ENCODE assay signal across 16 mouse cellular contexts in genomic region chr6:111559459-111559858, GRCm38 (mm10).
DNase-seq lines count a peak whose midpoint lies in the region; ATAC-seq and TF ChIP-seq lines count a peak whose summit lies in the region.
"Had no signal": no experiment of that assay in that cellular context is flagged by ENCODE, and none has a peak within 500 bp of the region (broad histone marks: within the 10 kb centered on the region; RNA-seq: fewer than 3 reads in every experiment).

No protein-coding gene starts in this region.

- WGBS in forebrain, embryonic 11.5 days: 70% methylated on average over 3 of the region's 3 CpGs
- 75% methylated on average over 3 of the region's 3 CpGs for WGBS in forebrain, embryonic 12.5 days

- peak; percentile 33; the same call in 1 of the 2 replicates for ATAC-seq in forebrain, embryonic 11.5 days (replicated peaks; ENCODE audit: low FRiP score)
- no peak for ATAC-seq in forebrain, embryonic 12.5 days (ENCODE audit: low FRiP score)

- H3K4me2 ChIP-seq in forebrain, embryonic 11.5 days (ENCODE audit: low read depth, low read length, severe bottlenecking): no peak overlapping the region
- H3K4me2 ChIP-seq in forebrain, embryonic 12.5 days: no peak overlapping the region
- H3K4me2 ChIP-seq: hindbrain, embryonic 13.5 days; liver, embryonic 15.5 days had no signal

- no peak for TF ChIP-seq POLR2A in testis, adult 2 months (IDR thresholded peaks at IDR 0.05; ENCODE audit: control insufficient read depth, low read depth, low read length)

- H3K9ac ChIP-seq in forebrain, embryonic 11.5 days (ENCODE audit: low read length): no peak overlapping the region
- H3K9ac ChIP-seq in forebrain, embryonic 12.5 days: no peak overlapping the region
- H3K9ac ChIP-seq: hindbrain, embryonic 13.5 days; liver, embryonic 15.5 days had no signal

- no peaks in the 10 kb centered on the region for H3K36me3 ChIP-seq in forebrain, embryonic 11.5 days (ENCODE audit: control insufficient read depth, insufficient read depth, low read length)
- no peaks in the 10 kb centered on the region for H3K36me3 ChIP-seq in forebrain, embryonic 12.5 days (replicated peaks)
- no peaks in the 10 kb centered on the region for H3K36me3 ChIP-seq in testis, adult 2 months (ENCODE audit: control insufficient read depth, insufficient read depth, low read length)
- H3K36me3 ChIP-seq: hindbrain, embryonic 13.5 days; liver, embryonic 15.5 days had no signal

- DNase-seq in forebrain, embryonic 11.5 days (ENCODE audit: low spot score): no peak
- DNase-seq in layer of hippocampus, adult 2 months (ENCODE audit: low spot score in 2 of 2): no peak
- DNase-seq in layer of hippocampus, adult 8-10 months (ENCODE audit: low spot score in 2 of 2): no peak
- no peak for DNase-seq in testis, postnatal 10 days (ENCODE audit: low spot score)
- DNase-seq in right cerebral cortex, adult 18-20 months: no peak
- no peak for DNase-seq in heart, postnatal 36 days
- DNase-seq: cerebellum, adult 11-12 months; gastrocnemius, postnatal 14 days; lung, postnatal 14 days; thymus, postnatal 25 days had no signal

- TF ChIP-seq CTCF in layer of hippocampus, adult 2 months (conservative IDR thresholded peaks at IDR 0.05): peak; percentile 62
- peak; percentile 62; the same call in 1 of the 2 replicates for TF ChIP-seq CTCF in testis, adult 2 months (IDR thresholded peaks at IDR 0.05; ENCODE audit: control insufficient read depth, insufficient read depth, insufficient replicate concordance, low read depth, low read length)

- H3K9me3 ChIP-seq in forebrain, embryonic 11.5 days (ENCODE audit: control insufficient read depth, low read length): no peaks in the 10 kb centered on the region
- no peaks in the 10 kb centered on the region for H3K9me3 ChIP-seq in forebrain, embryonic 12.5 days
- H3K9me3 ChIP-seq: hindbrain, embryonic 13.5 days; liver, embryonic 15.5 days had no signal

- intact Hi-C loops in heart, postnatal 36 days (cut with DNase I): no loop called here

- H3K4me3 ChIP-seq in forebrain, embryonic 11.5 days (ENCODE audit: low read depth, low read length): no peak overlapping the region
- no peak overlapping the region for H3K4me3 ChIP-seq in forebrain, embryonic 12.5 days (replicated peaks)
- no peak overlapping the region for H3K4me3 ChIP-seq in layer of hippocampus, adult 2 months
- H3K4me3 ChIP-seq in testis, adult 2 months (ENCODE audit: control insufficient read depth, low read depth, low read length): no peak overlapping the region
- H3K4me3 ChIP-seq: erythroblast, embryonic 14.5 days; hindbrain, embryonic 13.5 days; liver, embryonic 15.5 days had no signal

- no peak overlapping the region for H3K27ac ChIP-seq in forebrain, embryonic 11.5 days (ENCODE audit: low read depth, low read length)
- H3K27ac ChIP-seq in forebrain, embryonic 12.5 days: no peak overlapping the region
- H3K27ac ChIP-seq in layer of hippocampus, adult 2 months: no peak overlapping the region
- H3K27ac ChIP-seq in testis, adult 2 months (ENCODE audit: control insufficient read depth, insufficient read depth, low read depth, low read length): no peak overlapping the region
- H3K27ac ChIP-seq: hindbrain, embryonic 13.5 days; liver, embryonic 15.5 days had no signal

- no peaks in the 10 kb centered on the region for H3K27me3 ChIP-seq in forebrain, embryonic 11.5 days (ENCODE audit: control insufficient read depth, insufficient read depth, low read length)
- no peaks in the 10 kb centered on the region for H3K27me3 ChIP-seq in forebrain, embryonic 12.5 days
- H3K27me3 ChIP-seq in testis, adult 2 months (ENCODE audit: control insufficient read depth, insufficient read depth, low read length): no peaks in the 10 kb centered on the region
- H3K27me3 ChIP-seq: CH12.LX; hindbrain, embryonic 13.5 days; liver, embryonic 15.5 days had no signal

- no peaks in the 10 kb centered on the region for H3K4me1 ChIP-seq in forebrain, embryonic 11.5 days (replicated peaks; ENCODE audit: control insufficient read depth, insufficient read depth, low read length)
- no peaks in the 10 kb centered on the region for H3K4me1 ChIP-seq in forebrain, embryonic 12.5 days
- no peaks in the 10 kb centered on the region for H3K4me1 ChIP-seq in testis, adult 2 months (ENCODE audit: control insufficient read depth, insufficient read depth, low read length)
- H3K4me1 ChIP-seq: hindbrain, embryonic 13.5 days; liver, embryonic 15.5 days had no signal
